In genomic region chr8:91706533-91706932, GRCm38 (mm10) we compare ENCODE assay signal across 17 mouse cellular contexts.
"Had no signal": no experiment of that assay in that cellular context is flagged by ENCODE, and none has a peak within 500 bp of the region (broad histone marks: within the 10 kb centered on the region; RNA-seq: fewer than 3 reads in every experiment).

No protein-coding gene starts in this region.

- H3K27ac ChIP-seq: lung, embryonic 15.5 days; macrophage; midbrain, embryonic 13.5 days; midbrain, embryonic 15.5 days; neural tube, embryonic 12.5 days; stomach, embryonic 15.5 days; stomach, postnatal 0 days had no signal

- DNase-seq: lung, adult 2 months; lung, postnatal 14 days; lung, postnatal 36 days; right cerebral cortex, postnatal 14 days; thymus, adult 2 months; thymus, postnatal 14 days; thymus, postnatal 36 days had no signal

- H3K36me3 ChIP-seq: lung, embryonic 15.5 days; midbrain, embryonic 13.5 days; midbrain, embryonic 15.5 days; neural tube, embryonic 12.5 days; stomach, embryonic 15.5 days had no signal

- H3K27me3 ChIP-seq: midbrain, embryonic 15.5 days had no signal

- H3K4me1 ChIP-seq: lung, embryonic 15.5 days; megakaryocyte, embryonic 14.5 days; stomach, embryonic 15.5 days had no signal

- H3K9ac ChIP-seq: lung, embryonic 15.5 days; midbrain, embryonic 13.5 days; midbrain, embryonic 15.5 days; neural tube, embryonic 12.5 days; stomach, embryonic 15.5 days had no signal

- H3K4me3 ChIP-seq: lung, embryonic 15.5 days; megakaryocyte, embryonic 14.5 days; midbrain, embryonic 13.5 days; midbrain, embryonic 15.5 days; neural tube, embryonic 12.5 days; stomach, embryonic 15.5 days had no signal

- H3K9me3 ChIP-seq: lung, embryonic 15.5 days; midbrain, embryonic 13.5 days; midbrain, embryonic 15.5 days; neural tube, embryonic 12.5 days; stomach, embryonic 15.5 days had no signal

- ATAC-seq: lung, postnatal 0 days; midbrain, embryonic 13.5 days; midbrain, embryonic 15.5 days had no signal

- H3K4me2 ChIP-seq: lung, embryonic 15.5 days; midbrain, embryonic 11.5 days; midbrain, embryonic 13.5 days; midbrain, embryonic 15.5 days; neural tube, embryonic 12.5 days; stomach, embryonic 15.5 days had no signal
